Mouse (Mus musculus) CH12.LX (cell line): ENCODE measurements around the gene Lsm2.

Source experiments
- CHD1 ChIP-seq: IDR thresholded peaks from 2 replicates; pipeline ENCODE4 v1.6.1; 2012; ENCODE audit warnings: low read depth, low read length, improper control_type of control experiment, inconsistent platforms
- CTCF ChIP-seq, 2 experiments: IDR thresholded peaks in 1 of 2; conservative IDR thresholded peaks in 1 of 2; 2 replicates each; pipeline ENCODE4 v1.5.1; 2011 to 2012; ENCODE audit warnings: low read depth in 2 of 2, low read length in 2 of 2, improper control_type of control experiment in 1 of 2, inconsistent platforms in 1 of 2, mild to moderate bottlenecking in 1 of 2, moderate library complexity in 1 of 2
- E2F4 ChIP-seq: IDR thresholded peaks from 2 replicates; pipeline ENCODE4 v1.6.1; 2011; ENCODE audit warnings: low read depth, low read length, improper control_type of control experiment; ENCODE audit not compliant: insufficient replicate concordance
- ELF1 ChIP-seq: IDR thresholded peaks from 2 replicates; pipeline ENCODE4 v1.6.1; 2014; ENCODE audit warnings: low read depth, mild to moderate bottlenecking, inconsistent platforms, low read length, improper control_type of control experiment
- JUND ChIP-seq: conservative IDR thresholded peaks from 2 replicates; pipeline ENCODE4 v1.6.1; 2011; ENCODE audit warnings: low read depth, low read length, improper control_type of control experiment
- MAFK ChIP-seq: IDR thresholded peaks from 2 replicates; pipeline ENCODE4 v1.6.1; 2011; ENCODE audit warnings: low read length, improper control_type of control experiment; ENCODE audit not compliant: insufficient replicate concordance
- MAZ ChIP-seq: IDR thresholded peaks from 2 replicates; pipeline ENCODE4 v1.6.1; 2012; ENCODE audit warnings: low read depth, mild to moderate bottlenecking, inconsistent platforms, low read length, improper control_type of control experiment, moderate library complexity
- MEF2A ChIP-seq: IDR thresholded peaks from 2 replicates; pipeline ENCODE4 v1.6.1; 2014; ENCODE audit warnings: low read depth, mild to moderate bottlenecking, inconsistent platforms, low read length, improper control_type of control experiment, borderline replicate concordance
- MXI1 ChIP-seq: IDR thresholded peaks from 2 replicates; pipeline ENCODE4 v1.6.1; 2011; ENCODE audit warnings: mild to moderate bottlenecking, low read depth, low read length, improper control_type of control experiment
- POLR2A ChIP-seq: IDR thresholded peaks from 2 replicates; pipeline ENCODE4 v1.6.1; 2011; ENCODE audit warnings: low read depth, mild to moderate bottlenecking, improper control_type of control experiment, low read length
- USF1 ChIP-seq: IDR thresholded peaks from 2 replicates; pipeline ENCODE4 v1.6.1; 2014; ENCODE audit warnings: low read depth, mild to moderate bottlenecking, inconsistent platforms, low read length, improper control_type of control experiment
- USF2 ChIP-seq: conservative IDR thresholded peaks from 2 replicates; pipeline ENCODE4 v1.6.1; 2011; ENCODE audit warnings: low read depth, low read length, improper control_type of control experiment

DNA sequence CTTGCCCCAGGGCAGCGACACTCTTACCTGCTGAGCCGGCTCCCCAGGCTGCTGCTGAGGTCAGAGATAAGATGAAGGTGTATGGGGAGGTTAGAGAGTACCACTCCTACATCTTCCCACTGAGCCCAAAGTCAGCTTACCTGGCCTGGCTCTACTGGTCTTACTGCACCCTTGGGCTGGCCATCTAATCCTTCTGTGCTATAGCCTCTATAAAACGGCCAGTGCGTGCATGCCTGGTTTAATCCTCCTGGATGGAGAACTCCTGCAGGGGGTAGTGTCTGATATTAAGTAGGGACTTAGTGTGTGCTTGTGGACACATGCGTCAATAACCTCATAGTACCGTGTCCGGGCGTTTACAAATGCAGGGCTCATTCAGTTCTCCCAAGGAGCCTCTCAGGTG is 38.9 kb downstream of the Lsm2 start:
- no peak for TF ChIP-seq MAZ
- no peak for TF ChIP-seq E2F4
- no peak for TF ChIP-seq JUND
- no peak for TF ChIP-seq POLR2A
- no peak for TF ChIP-seq MXI1
- TF ChIP-seq CHD1: no peak
- no peak for TF ChIP-seq MEF2A
- no peak for TF ChIP-seq CTCF (conservative IDR thresholded peaks at IDR 0.05 in 1 of 2, IDR thresholded peaks at IDR 0.05 in 1 of 2; ENCODE audit: low read depth in 2 of 2, low read length in 2 of 2)
- TF ChIP-seq USF1: no peak
- TF ChIP-seq ELF1: no peak
- no peak for TF ChIP-seq USF2
- TF ChIP-seq MAFK: no peak
